Mouse (Mus musculus): ENCODE measurements around the gene Tacc2. TPM values are rescaled to one million over a fixed set of nuclear protein-coding genes. Genes with fewer than 3 reads are reported as not detected.
A peak's percentile ranks its signal among the peaks of the same experiment; 100 is the strongest.
"Not testable (repeated sequence)": the region's sequence is repeated elsewhere in the genome, so short reads cannot be mapped to it uniquely, and the experiment has no call there.

Gene Tacc2
- 43.2 and 46.8 TPM in 2 replicates for polyA plus RNA-seq (2015; fragmentation: Nextera tagmentation; extraction: Ambion mirVana)

DNA sequence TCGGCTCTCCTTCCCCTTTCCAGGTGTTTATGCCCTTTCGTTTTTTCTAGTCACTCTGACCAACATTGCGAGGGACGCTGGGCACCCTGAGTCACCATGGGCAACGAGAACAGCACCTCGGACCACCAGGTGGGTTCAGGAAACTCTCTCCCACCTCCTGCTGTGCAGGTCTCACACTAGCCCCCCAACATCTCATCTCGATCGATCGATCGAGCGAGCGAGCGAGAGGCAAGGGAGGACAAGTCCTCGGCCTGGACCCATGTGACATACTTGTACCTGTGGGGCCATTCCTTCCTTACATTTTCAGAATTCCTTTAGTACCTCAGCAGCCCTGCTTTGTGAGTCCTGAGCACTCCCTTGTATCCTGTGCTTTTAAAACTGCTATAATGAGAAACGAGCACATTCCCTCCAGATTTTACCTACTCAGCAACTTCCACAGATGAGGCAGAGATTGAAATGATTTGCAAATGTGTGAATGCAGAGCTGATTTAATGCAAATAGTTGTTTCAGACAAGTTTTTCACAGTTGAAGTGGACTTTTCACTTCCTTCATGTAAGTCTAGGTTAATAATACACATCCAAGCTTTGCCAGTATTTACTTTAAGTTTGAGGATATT, at the start of gene Tacc2:
Gene Tacc2 (plus strand): TSS at position 51 of the 616 bp plus-strand sequence.
- Histone ChIP-seq H3K36me3 (no peaks in the 10 kb centered on the region), H3K27ac (0 out of 2 replicates have a peak within 1 kb of the TSS, but pooled peaks have one; percentile 14), H3K4me3 (peak within 1 kb of the TSS; percentile 39), H3K9ac (peak within 1 kb of the TSS; percentile 40), H3K4me2 (peak within 1 kb of the TSS; percentile 65), H3K4me1 (replicated peaks) (peaks cover 19% of the 10 kb centered on the region), H3K9me3 (replicated peaks) (no peaks in the 10 kb centered on the region), H3K27me3 (no peaks in the 10 kb centered on the region)
- 24% methylated on average over 15 of the region's 15 CpGs for WGBS
- no peak for ATAC-seq (replicated peaks; ENCODE audit: insufficient number of reproducible peaks, insufficient read depth, low FRiP score, low read depth)

DNA sequence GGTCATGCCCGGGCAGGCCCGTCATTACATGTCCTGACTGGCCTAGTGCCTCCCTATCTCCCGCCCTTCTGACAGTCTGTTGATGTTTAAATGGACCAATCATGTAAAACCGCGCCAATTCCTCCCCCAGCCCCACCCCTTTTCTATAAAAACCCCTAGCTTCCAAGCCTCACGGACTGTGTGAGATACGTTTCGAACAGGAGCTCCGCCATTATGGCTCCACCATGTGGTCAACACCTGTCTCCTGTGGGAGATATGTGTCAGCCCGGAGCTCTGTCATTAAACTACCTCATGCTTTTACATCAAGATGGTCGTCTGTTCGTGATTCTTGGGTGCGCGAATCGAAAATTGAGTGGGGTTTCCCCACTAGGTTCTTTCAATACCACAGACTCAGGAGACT, 46.1 kb upstream of the Tacc2 start:
- H3K4me1 ChIP-seq (replicated peaks); H3K27ac ChIP-seq; H3K9me3 ChIP-seq (replicated peaks); H3K27me3 ChIP-seq; H3K9ac ChIP-seq; ATAC-seq (replicated peaks; ENCODE audit: insufficient number of reproducible peaks, insufficient read depth, low FRiP score, low read depth); H3K4me2 ChIP-seq; H3K4me3 ChIP-seq: not testable (repeated sequence)
- peaks cover 38% of the 10 kb centered on the region for H3K36me3 ChIP-seq
- 92% methylated on average over 15 of the region's 15 CpGs for WGBS

DNA sequence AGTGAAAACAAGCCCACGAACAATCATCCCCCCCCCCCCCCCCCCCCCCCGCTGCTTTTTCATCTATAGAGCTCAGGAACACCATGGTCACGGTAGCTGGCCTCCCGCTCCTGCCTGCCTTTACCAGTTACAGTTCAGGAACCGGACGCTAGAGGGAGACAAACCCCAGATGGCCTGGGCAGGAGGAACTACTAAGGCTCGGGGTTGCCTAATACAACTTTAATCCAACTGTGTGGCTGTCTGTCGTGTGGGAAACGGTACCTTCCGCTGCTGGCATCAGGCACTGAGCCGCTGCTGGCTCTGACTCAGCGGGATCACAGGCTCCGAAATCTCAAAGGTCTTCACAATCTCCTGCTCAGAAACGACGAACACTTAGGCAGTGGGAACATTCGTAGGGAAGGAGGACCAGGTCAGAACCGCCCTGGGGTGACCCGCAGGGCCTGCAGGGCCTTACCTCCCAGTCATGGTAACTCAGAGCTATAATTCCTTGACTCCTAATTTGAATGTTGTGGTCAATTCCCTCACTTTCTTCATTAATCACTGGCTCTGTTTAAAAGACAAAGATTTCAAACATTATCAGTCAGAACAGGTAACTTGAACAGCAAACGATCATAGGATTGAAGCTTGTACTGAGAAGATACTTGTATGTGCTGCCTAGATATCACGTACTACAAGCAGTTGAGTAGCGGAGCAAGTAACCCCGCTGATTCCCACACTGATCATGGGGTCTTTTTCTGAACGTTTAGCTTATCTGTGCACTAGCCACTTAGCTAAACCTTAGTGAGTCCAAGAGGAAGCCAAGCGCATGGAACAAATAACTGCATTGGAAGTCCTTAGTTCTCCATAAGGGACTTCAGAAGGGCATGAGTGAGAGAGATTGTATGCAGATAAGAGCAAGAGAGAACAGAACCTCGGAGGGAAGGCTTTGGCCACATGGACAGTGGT, 43.6 kb upstream of the Tacc2 start:
- Histone ChIP-seq H3K9me3 (replicated peaks) (no peaks in the 10 kb centered on the region), H3K4me3 (no peak overlapping the region), H3K27me3 (no peaks in the 10 kb centered on the region), H3K4me1 (replicated peaks) (no peaks in the 10 kb centered on the region), H3K9ac (no peak overlapping the region), H3K36me3 (peaks cover 61% of the 10 kb centered on the region), H3K4me2 (no peak overlapping the region), H3K27ac (peak overlapping the region; percentile 29; the same call in 1 of the 2 replicates)
- 39% methylated on average over 24 of the region's 25 CpGs for WGBS
- peak; percentile 77 for ATAC-seq (replicated peaks; ENCODE audit: insufficient number of reproducible peaks, insufficient read depth, low FRiP score, low read depth)

DNA sequence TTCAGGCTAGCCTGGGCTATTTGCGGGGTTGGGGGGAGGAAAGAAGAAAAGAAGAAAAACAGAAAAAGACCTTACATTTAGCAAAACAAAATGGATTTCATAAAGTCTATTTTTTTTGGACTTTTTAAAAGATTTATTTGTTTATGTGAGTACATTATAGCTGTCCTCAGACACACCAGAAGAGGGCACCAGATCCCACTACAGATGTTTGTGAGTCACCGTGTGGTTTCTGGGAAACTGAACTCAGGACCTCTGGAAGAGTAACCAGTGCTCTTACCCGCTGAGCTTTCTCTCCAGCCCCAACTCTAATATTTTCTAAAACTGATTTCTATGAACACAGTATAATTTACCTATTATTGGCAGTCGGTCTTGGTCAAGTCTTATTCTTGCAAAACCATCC, 42.1 kb upstream of the Tacc2 start:
- no peak overlapping the region for H3K9ac ChIP-seq
- no peak for ATAC-seq (replicated peaks; ENCODE audit: insufficient number of reproducible peaks, insufficient read depth, low FRiP score, low read depth)
- peaks cover 2% of the 10 kb centered on the region; the same call in 1 of the 2 replicates for H3K4me1 ChIP-seq (replicated peaks)
- H3K9me3 ChIP-seq (replicated peaks), result no peaks in the 10 kb centered on the region
- no peak overlapping the region for H3K4me2 ChIP-seq
- no peaks in the 10 kb centered on the region for H3K27me3 ChIP-seq
- WGBS, result 86% methylated on average over 4 of the region's 4 CpGs
- H3K27ac ChIP-seq, result no peak overlapping the region
- H3K4me3 ChIP-seq, result no peak overlapping the region
- peaks cover 75% of the 10 kb centered on the region for H3K36me3 ChIP-seq

DNA sequence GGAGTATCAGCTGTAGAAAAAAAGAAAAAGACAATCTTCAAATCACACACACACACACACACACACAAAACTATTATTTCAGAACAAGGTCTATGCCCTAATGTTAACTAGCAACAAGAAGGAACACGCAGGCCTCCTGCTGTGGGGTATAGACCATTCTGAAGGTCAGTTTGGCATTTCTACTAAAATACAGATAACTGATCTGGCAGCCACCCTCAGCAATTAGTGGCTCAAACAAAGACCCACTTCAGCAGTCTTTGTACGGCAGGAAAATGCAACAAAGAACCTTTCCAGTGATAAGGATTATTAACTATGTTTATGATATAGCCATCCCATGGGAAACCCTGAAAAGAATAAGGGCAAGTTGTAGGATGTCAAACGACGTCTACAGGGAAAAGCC, 40.2 kb upstream of the Tacc2 start:
- ATAC-seq (replicated peaks; ENCODE audit: insufficient number of reproducible peaks, insufficient read depth, low FRiP score, low read depth), result no peak

DNA sequence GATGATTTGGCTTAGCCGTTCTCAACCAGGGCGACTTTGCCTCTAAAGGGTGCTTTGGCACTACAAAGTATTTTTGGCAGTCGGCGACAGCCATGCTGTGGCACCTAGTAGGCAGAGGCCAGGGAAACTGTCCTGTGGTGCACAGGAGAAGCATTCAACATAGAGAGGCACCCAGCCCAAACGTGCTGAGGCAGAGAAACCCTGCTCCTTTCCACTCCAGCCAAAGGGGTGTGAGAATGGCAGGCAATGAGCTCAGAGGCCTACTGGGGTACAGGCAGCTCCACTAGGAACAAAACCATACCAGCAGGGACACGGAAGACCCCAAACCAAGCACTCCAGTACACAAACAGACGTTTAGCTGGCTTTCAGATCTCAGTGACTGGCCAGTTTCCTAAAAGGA, 37.1 kb upstream of the Tacc2 start:
- no peaks in the 10 kb centered on the region for H3K27me3 ChIP-seq
- 76% methylated on average over 7 of the region's 7 CpGs for WGBS
- H3K9me3 ChIP-seq (replicated peaks), result no peaks in the 10 kb centered on the region
- H3K27ac ChIP-seq, result no peak overlapping the region
- no peak overlapping the region for H3K4me2 ChIP-seq
- no peak overlapping the region for H3K9ac ChIP-seq
- peaks cover 12% of the 10 kb centered on the region for H3K4me1 ChIP-seq (replicated peaks)
- H3K4me3 ChIP-seq, result no peak overlapping the region
- no peak for ATAC-seq (replicated peaks; ENCODE audit: insufficient number of reproducible peaks, insufficient read depth, low FRiP score, low read depth)
- H3K36me3 ChIP-seq, result peaks cover 73% of the 10 kb centered on the region

More for the DNA sequence above, 40.2 kb upstream of the Tacc2 start:
- Histone ChIP-seq H3K4me1 (replicated peaks) (peaks cover 5% of the 10 kb centered on the region; the same call in 1 of the 2 replicates), H3K27ac (no peak overlapping the region), H3K27me3 (no peaks in the 10 kb centered on the region), H3K4me2 (no peak overlapping the region), H3K4me3 (no peak overlapping the region), H3K36me3 (peaks cover 75% of the 10 kb centered on the region), H3K9me3 (replicated peaks) (no peaks in the 10 kb centered on the region), H3K9ac (no peak overlapping the region)
- WGBS, result 78% methylated on average over 4 of the region's 4 CpGs

DNA sequence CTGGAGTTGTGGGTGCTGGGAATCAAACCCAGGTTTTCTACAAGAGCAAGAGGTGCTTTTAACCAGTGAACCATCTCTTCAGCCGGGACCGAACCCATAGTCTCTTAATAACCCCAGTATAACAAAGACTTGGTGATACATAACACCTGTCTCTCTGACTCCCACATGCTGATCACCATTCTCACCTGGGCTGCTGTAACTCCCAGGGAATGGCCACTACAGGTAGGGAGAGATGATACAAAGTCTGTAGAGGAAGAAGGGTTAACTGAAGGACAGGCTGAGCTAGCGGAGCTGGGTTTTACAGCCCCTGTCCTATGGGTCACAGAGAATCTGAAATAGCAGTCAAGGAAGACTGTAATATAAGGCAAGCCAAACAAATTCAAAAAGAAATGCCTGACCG, 34.1 kb upstream of the Tacc2 start:
- no peak overlapping the region for H3K27ac ChIP-seq
- no peak for ATAC-seq (replicated peaks; ENCODE audit: insufficient number of reproducible peaks, insufficient read depth, low FRiP score, low read depth)
- 93% methylated on average over 4 of the region's 4 CpGs for WGBS

DNA sequence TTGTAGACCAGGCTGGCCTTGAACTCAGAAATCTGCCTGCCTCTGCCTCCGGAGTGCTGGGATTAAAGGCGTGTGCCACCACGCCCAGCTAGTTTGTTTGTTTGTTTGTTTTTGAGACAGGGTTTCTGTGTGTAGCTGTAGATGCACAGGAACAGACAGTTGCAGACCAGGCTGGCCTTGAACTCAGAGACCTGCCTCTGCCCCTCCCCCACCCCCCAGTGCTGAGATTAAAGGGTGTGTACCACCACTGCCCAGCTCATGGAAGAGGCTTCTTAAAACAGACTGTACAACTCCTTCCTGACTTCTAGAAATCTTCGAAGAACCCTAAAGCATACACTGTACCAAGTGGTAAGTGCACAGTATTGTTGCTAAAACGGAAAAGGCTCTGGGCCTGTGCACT, 31.8 kb upstream of the Tacc2 start:
- H3K9me3 ChIP-seq (replicated peaks), result no peaks in the 10 kb centered on the region
- H3K27me3 ChIP-seq, result no peaks in the 10 kb centered on the region
- H3K4me1 ChIP-seq (replicated peaks), result peaks cover 20% of the 10 kb centered on the region
- H3K9ac ChIP-seq, result no peak overlapping the region
- peaks cover 25% of the 10 kb centered on the region for H3K36me3 ChIP-seq
- WGBS, result 84% methylated on average over 5 of the region's 5 CpGs
- H3K27ac ChIP-seq, result no peak overlapping the region
- H3K4me3 ChIP-seq, result peak overlapping the region; percentile 98; the same call in 1 of the 2 replicates
- ATAC-seq (replicated peaks; ENCODE audit: insufficient number of reproducible peaks, insufficient read depth, low FRiP score, low read depth), result no peak
- H3K4me2 ChIP-seq, result peak overlapping the region; percentile 70

More for the DNA sequence above, 34.1 kb upstream of the Tacc2 start:
- Histone ChIP-seq H3K4me2 (no peak overlapping the region), H3K9ac (no peak overlapping the region), H3K36me3 (peaks cover 45% of the 10 kb centered on the region), H3K9me3 (replicated peaks) (no peaks in the 10 kb centered on the region), H3K27me3 (no peaks in the 10 kb centered on the region), H3K4me1 (replicated peaks) (peaks cover 24% of the 10 kb centered on the region), H3K4me3 (no peak overlapping the region)

DNA sequence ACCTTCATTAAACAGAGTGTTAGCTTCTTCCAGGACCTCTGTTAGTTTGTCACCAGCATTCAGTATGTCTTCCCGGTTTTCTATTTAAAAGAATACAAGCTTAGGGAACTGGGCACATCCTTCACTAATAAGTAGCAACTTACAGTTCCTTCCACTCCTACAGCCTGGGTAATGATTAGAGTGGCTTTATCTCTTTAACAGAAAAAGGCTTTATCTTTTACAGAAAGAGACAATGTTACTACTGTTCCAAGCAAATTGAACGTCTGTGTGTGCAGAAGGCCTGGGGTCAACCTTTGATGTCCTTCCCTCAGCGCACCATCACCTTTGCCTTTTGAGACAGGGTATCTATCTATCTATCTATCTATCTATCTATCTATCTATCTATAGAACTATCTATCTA, 31.3 kb upstream of the Tacc2 start:
- H3K4me2 ChIP-seq, result peak overlapping the region; percentile 70
- peak overlapping the region; percentile 98 for H3K4me3 ChIP-seq
- no peak for ATAC-seq (replicated peaks; ENCODE audit: insufficient number of reproducible peaks, insufficient read depth, low FRiP score, low read depth)
- H3K4me1 ChIP-seq (replicated peaks), result peaks cover 19% of the 10 kb centered on the region
- no peaks in the 10 kb centered on the region for H3K9me3 ChIP-seq (replicated peaks)
- 44% methylated on average over 3 of the region's 3 CpGs for WGBS
- H3K9ac ChIP-seq, result peak overlapping the region; percentile 99
- no peaks in the 10 kb centered on the region for H3K27me3 ChIP-seq
- H3K27ac ChIP-seq, result peak overlapping the region; percentile 100
- H3K36me3 ChIP-seq, result peaks cover 25% of the 10 kb centered on the region

DNA sequence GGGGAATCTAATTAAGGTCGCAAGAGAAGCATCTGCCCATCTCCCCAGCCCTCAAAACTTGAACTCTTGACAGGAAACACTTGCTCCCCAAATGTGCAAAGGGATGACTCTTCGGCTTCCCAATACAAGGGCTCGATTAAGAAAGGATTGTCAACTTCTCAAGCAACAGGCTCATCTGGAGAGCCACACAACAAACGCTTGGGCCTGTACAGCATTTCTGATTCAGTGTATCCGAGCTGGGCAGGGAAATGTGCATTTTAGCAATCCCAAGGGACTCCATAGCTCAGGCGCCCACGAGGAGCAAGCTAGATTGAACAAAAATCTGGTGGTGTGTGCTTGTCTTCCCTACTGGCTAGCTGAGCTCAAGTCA, 30.8 kb upstream of the Tacc2 start:
- peak overlapping the region; percentile 100 for H3K27ac ChIP-seq
- H3K27me3 ChIP-seq, result no peaks in the 10 kb centered on the region
- H3K9ac ChIP-seq, result peak overlapping the region; percentile 99
- H3K9me3 ChIP-seq (replicated peaks), result no peaks in the 10 kb centered on the region
- H3K36me3 ChIP-seq, result peaks cover 23% of the 10 kb centered on the region
- peaks cover 19% of the 10 kb centered on the region for H3K4me1 ChIP-seq (replicated peaks)
- ATAC-seq (replicated peaks; ENCODE audit: insufficient number of reproducible peaks, insufficient read depth, low FRiP score, low read depth), result no peak
- 3% methylated on average over 7 of the region's 7 CpGs for WGBS
- H3K4me2 ChIP-seq, result peak overlapping the region; percentile 70
- peak overlapping the region; percentile 98 for H3K4me3 ChIP-seq

DNA sequence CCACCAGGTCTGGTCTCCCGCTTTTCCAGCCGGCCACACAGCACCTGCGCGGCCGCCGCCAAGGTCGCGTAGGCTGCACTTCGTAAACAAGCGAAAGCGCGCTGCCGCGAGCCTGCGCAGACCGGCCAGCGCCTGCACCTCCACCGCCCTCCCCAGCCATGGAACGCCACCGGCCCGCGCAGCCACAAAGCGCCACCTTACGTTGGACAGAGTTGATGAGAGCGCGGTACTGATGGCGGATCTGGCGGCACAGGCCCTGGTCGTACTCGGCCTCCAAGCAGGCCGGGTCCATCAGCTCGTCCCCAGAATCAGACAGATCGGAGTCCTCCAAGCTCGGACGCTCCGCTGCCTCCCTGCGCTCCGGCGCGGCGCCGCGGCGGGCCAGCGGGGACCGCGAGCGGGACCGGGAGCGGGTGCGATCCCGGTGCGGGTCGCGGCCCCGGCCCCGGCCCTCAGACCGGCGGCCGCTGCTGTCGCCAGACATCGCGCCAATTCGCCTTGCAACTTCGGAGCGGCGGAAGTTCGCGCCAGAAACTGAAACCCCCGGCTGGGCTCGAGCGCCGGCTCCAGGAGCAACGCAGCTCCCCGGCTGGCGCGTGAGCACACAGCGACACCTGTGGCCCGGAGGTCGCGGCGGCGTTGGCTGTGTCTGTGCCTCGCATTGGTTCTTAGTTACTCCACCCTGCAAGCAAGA, 30.3 kb upstream of the Tacc2 start:
- under 1% methylated on average over 84 of the region's 84 CpGs for WGBS
- no peaks in the 10 kb centered on the region for H3K27me3 ChIP-seq
- peak overlapping the region; percentile 98 for H3K4me3 ChIP-seq

More for the DNA sequence above, 30.3 kb upstream of the Tacc2 start:
- peak overlapping the region; percentile 99 for H3K9ac ChIP-seq
- peak overlapping the region; percentile 70 for H3K4me2 ChIP-seq
- H3K9me3 ChIP-seq (replicated peaks), result no peaks in the 10 kb centered on the region
- peaks cover 19% of the 10 kb centered on the region for H3K36me3 ChIP-seq
- H3K4me1 ChIP-seq (replicated peaks), result peaks cover 19% of the 10 kb centered on the region
- peak overlapping the region; percentile 100 for H3K27ac ChIP-seq
- peak; percentile 94 for ATAC-seq (replicated peaks; ENCODE audit: insufficient number of reproducible peaks, insufficient read depth, low FRiP score, low read depth)
